Comparison of ENCODE assay signal across 8 mouse cellular contexts in genomic region chr10:71159676-71160235, GRCm38 (mm10). TPM values are rescaled to one million over a fixed set of nuclear protein-coding genes. Genes with fewer than 3 reads are reported as not detected.
A peak's percentile ranks its signal among the peaks of the same experiment; 100 is the strongest.
DNase-seq lines count a peak whose midpoint lies in the region; ATAC-seq and TF ChIP-seq lines count a peak whose summit lies in the region.

TSS of gene Bicc1 (minus strand) at chr10:71159700.

- no peak for TF ChIP-seq CTCF in left cerebral cortex, adult 2 months (IDR thresholded peaks at IDR 0.05)
- TF ChIP-seq CTCF in intestine, postnatal 0 days (IDR thresholded peaks at IDR 0.05; ENCODE audit: low read depth), result no peak
- no peak for TF ChIP-seq CTCF in liver, postnatal 0 days (IDR thresholded peaks at IDR 0.05; ENCODE audit: low read depth)
- no peak for TF ChIP-seq CTCF in olfactory bulb, adult 2 months (IDR thresholded peaks at IDR 0.05; ENCODE audit: insufficient read depth, low read depth, low read length)

- intact Hi-C loops in left cerebral cortex, adult 2 months (cut with DNase I), result loop anchor here (1.0 kb wide), 1 partner anchor 240 kb away; no protein-coding TSS in a partner anchor

- no peak for TF ChIP-seq POLR2A in olfactory bulb, adult 2 months (IDR thresholded peaks at IDR 0.05; ENCODE audit: insufficient read depth, low read depth, low read length)

- no peaks in the 10 kb centered on the region for H3K36me3 ChIP-seq in intestine, postnatal 0 days (ENCODE audit: control insufficient read depth, insufficient read depth)
- no peaks in the 10 kb centered on the region for H3K36me3 ChIP-seq in liver, postnatal 0 days (replicated peaks; ENCODE audit: insufficient read depth, low read length)

- no peak for TF ChIP-seq EP300 in liver, postnatal 0 days (IDR thresholded peaks at IDR 0.05; ENCODE audit: low read depth)

- peak; percentile 42 to 49 for DNase-seq in left cerebral cortex, adult 2 months (ENCODE audit: extremely low spot score in 1 of 2, low spot score in 2 of 2)
- no peak for DNase-seq in left cerebral cortex, adult 11 months (ENCODE audit: low spot score)
- DNase-seq in embryo, embryonic 10.5 days (ENCODE audit: low spot score), result peak; percentile 67
- DNase-seq in heart, adult 18-20 months, result peak; percentile 58 to 66
- peak; percentile 36 for DNase-seq in liver, postnatal 0 days
- DNase-seq in T-cell, adult 2 months (ENCODE audit: low spot score), result no peak

- peak within 1 kb of the TSS; percentile 61 for H3K9ac ChIP-seq in intestine, postnatal 0 days (ENCODE audit: low read depth, low read length)
- peak within 1 kb of the TSS; percentile 48; the same call in 1 of the 2 replicates for H3K9ac ChIP-seq in liver, postnatal 0 days (replicated peaks)

- 7% methylated on average over 16 of the region's 69 CpGs for WGBS in intestine, postnatal 0 days
- WGBS in liver, postnatal 0 days (ENCODE audit: insufficient replicate concordance), result 3% methylated on average over 24 of the region's 69 CpGs
- 14% methylated on average over 67 of the region's 69 CpGs for WGBS in olfactory bulb, adult 2 months

- H3K27ac ChIP-seq in left cerebral cortex, adult 2 months, result 0 out of 2 replicates have a peak within 1 kb of the TSS, but pooled peaks have one; percentile 44
- H3K27ac ChIP-seq in intestine, postnatal 0 days (ENCODE audit: low read depth, low read length), result peak within 1 kb of the TSS; percentile 57
- H3K27ac ChIP-seq in liver, postnatal 0 days (ENCODE audit: low read depth), result peak within 1 kb of the TSS; percentile 23; the same call in 1 of the 2 replicates
- H3K27ac ChIP-seq in olfactory bulb, adult 2 months (ENCODE audit: insufficient read depth, low read depth, low read length), result peak within 1 kb of the TSS; percentile 4; the same call in 1 of the 2 replicates

- no peaks in the 10 kb centered on the region for H3K4me1 ChIP-seq in intestine, postnatal 0 days (replicated peaks; ENCODE audit: control insufficient read depth, insufficient read depth, low read length)
- H3K4me1 ChIP-seq in liver, postnatal 0 days (ENCODE audit: insufficient read depth), result no peaks in the 10 kb centered on the region
- peaks cover 2% of the 10 kb centered on the region for H3K4me1 ChIP-seq in olfactory bulb, adult 2 months (ENCODE audit: control insufficient read depth, insufficient read depth, low read length)

- peak within 1 kb of the TSS; percentile 81 for H3K4me2 ChIP-seq in intestine, postnatal 0 days (replicated peaks; ENCODE audit: low read depth)
- peak within 1 kb of the TSS; percentile 70 for H3K4me2 ChIP-seq in liver, postnatal 0 days (ENCODE audit: low read depth, low read length)

- no peaks in the 10 kb centered on the region for H3K9me3 ChIP-seq in intestine, postnatal 0 days (ENCODE audit: control insufficient read depth)
- no peaks in the 10 kb centered on the region; the same call in 1 of the 2 replicates for H3K9me3 ChIP-seq in liver, postnatal 0 days (ENCODE audit: low read length)

- peak within 1 kb of the TSS; percentile 72 for H3K4me3 ChIP-seq in left cerebral cortex, adult 2 months
- peak within 1 kb of the TSS; percentile 55 for H3K4me3 ChIP-seq in intestine, postnatal 0 days (ENCODE audit: low read depth, low read length)
- H3K4me3 ChIP-seq in liver, postnatal 0 days (ENCODE audit: low read depth, low read length), result peak within 1 kb of the TSS; percentile 50
- H3K4me3 ChIP-seq in olfactory bulb, adult 2 months (ENCODE audit: insufficient read depth, low read depth, low read length), result peak within 1 kb of the TSS; percentile 80

- H3K27me3 ChIP-seq in intestine, postnatal 0 days (replicated peaks; ENCODE audit: control insufficient read depth, insufficient read depth, low read length), result peaks cover 20% of the 10 kb centered on the region
- H3K27me3 ChIP-seq in liver, postnatal 0 days (ENCODE audit: insufficient read depth, low read length), result peaks cover 25% of the 10 kb centered on the region

- peak; percentile 61 for ATAC-seq in intestine, postnatal 0 days
- ATAC-seq in liver, postnatal 0 days, result peak; percentile 88

RNA-seq across cellular contexts. Expression of gene Bicc1, which starts in this region (rescaled TPM):
- total RNA-seq in left cerebral cortex, adult 2 months (2021), result 1 to 10 TPM; 5.1 to 6.7 TPM
- 10 to 100 TPM; 11.8 to 13.1 TPM for total RNA-seq in heart, adult 18-20 months (2021)
- 6.4 and 6.5 TPM in 2 replicates for polyA plus RNA-seq in intestine, postnatal 0 days (2015; fragmentation: Nextera tagmentation; extraction: Ambion mirVana)
- 2.9 and 3.0 TPM in 2 replicates for polyA plus RNA-seq in liver, postnatal 0 days (2015; fragmentation: Nextera tagmentation; extraction: Ambion mirVana)
- not detected in 2 replicates for polyA plus RNA-seq in olfactory bulb, adult 2 months (2012; ENCODE audit: insufficient read depth, insufficient read length, low replicate concordance, missing spikeins)

Comparison
In these comparisons a context has a peak if more than half of its experiments do, and no peak if none do; other contexts are left out.
1. DNase-seq: peak in left cerebral cortex, adult 2 months (2 of 2), embryo, embryonic 10.5 days (single experiment), heart, adult 18-20 months (2 of 2) and liver, postnatal 0 days (single experiment); none in left cerebral cortex, adult 11 months (single experiment) and T-cell, adult 2 months (single experiment).
2. H3K27ac ChIP-seq: peak in every context shown above with its lines; median percentile 57 in intestine, postnatal 0 days; 44 in left cerebral cortex, adult 2 months; 23 in liver, postnatal 0 days; 4 in olfactory bulb, adult 2 months.
3. Peak in every context shown above with its lines, with median percentiles within 50 percentile points of each other: H3K4me3 ChIP-seq.